Mouse (Mus musculus): ENCODE data around the gene Mc3r.

The Mc3r gene

GRCm38 (mm10) chr2:172299126-172299921 is 51.0 kb downstream of the Mc3r start:
- DNase-seq (ENCODE audit: low read depth) = peak; percentile 13
